ENCODE assay signal across 11 mouse cellular contexts in the genomic region with DNA sequence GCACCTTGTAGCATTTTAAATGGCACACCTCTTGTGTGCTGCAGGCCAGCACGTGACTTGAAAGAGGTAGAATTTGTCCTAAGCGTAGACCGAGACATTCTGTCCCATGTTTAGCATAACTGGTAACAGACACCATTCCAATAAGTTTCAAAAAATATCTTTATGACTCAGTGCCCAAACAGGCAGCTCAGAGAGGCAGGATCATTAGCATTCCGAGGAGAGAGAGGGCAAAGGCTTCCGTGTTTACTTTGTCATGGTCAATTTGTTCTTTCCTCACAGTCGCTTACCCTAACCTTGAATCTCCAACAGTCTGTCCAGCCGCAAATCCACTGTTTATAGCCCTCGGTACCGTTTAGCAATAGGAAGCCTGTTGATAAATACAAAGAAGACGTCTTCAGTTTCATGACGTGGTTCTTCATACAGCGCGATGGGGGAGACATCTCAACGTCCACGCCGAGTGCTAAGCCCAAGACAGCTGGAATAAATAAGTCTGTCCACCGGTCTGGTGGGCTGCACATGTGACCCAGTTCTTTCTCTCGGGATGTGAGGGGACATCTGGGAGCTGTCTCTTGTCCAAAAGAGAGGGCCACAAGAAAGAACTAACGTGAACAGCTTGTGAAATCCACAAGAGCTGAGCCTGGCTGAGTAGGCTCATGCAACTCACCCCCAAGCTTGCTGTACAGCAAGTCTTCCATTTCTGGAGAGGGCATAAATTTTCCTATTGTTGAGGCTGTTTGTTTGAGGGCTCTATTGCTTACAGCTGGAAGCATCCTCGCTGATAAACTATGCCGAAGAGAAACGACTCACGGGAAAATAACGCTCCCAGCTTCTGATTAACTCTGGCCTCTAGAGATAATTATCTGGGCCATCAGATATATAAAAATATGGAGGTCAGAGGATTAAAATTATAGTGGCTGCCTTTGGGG. TPM values are rescaled to one million over a fixed set of nuclear protein-coding genes. Genes with fewer than 3 reads are reported as not detected.
DNase-seq lines count a peak whose midpoint lies in the region; ATAC-seq and TF ChIP-seq lines count a peak whose summit lies in the region.
"Had no signal": no experiment of that assay in that cellular context is flagged by ENCODE, and none has a peak within 500 bp of the region (broad histone marks: within the 10 kb centered on the region; RNA-seq: fewer than 3 reads in every experiment).

No protein-coding gene starts in this region.

- ATAC-seq in frontal cortex, adult (ENCODE audit: low TSS enrichment) = no peak

- peak overlapping the region; percentile 15 for H3K4me3 ChIP-seq in testis, adult 2 months (ENCODE audit: control insufficient read depth, low read depth, low read length)
- H3K4me3 ChIP-seq: forebrain, embryonic 12.5 days; midbrain, embryonic 10.5 days had no signal

- no peaks in the 10 kb centered on the region for H3K27me3 ChIP-seq in testis, adult 2 months (ENCODE audit: control insufficient read depth, insufficient read depth, low read length)
- H3K27me3 ChIP-seq: forebrain, embryonic 12.5 days had no signal

- H3K36me3 ChIP-seq in testis, adult 2 months (ENCODE audit: control insufficient read depth, insufficient read depth, low read length) = no peaks in the 10 kb centered on the region
- H3K36me3 ChIP-seq: forebrain, embryonic 12.5 days; midbrain, embryonic 10.5 days had no signal

- peaks cover 14% of the 10 kb centered on the region for H3K4me1 ChIP-seq in testis, adult 2 months (ENCODE audit: control insufficient read depth, insufficient read depth, low read length)
- H3K4me1 ChIP-seq: forebrain, embryonic 12.5 days had no signal

- no peak for TF ChIP-seq POLR2A in testis, adult 2 months (IDR thresholded peaks at IDR 0.05; ENCODE audit: control insufficient read depth, low read depth, low read length)

- peak; percentile 19 to 20 for DNase-seq in adrenal gland, postnatal 36 days
- no peak for DNase-seq in adrenal gland, postnatal 25 days
- DNase-seq in testis, postnatal 14 days (ENCODE audit: low spot score) = no peak
- peak; percentile 40 to 64 for DNase-seq in kidney, postnatal 4 days
- DNase-seq in frontal cortex, postnatal 25 days (ENCODE audit: low spot score in 2 of 2) = no peak
- DNase-seq in left cerebral cortex, adult 8-10 months (ENCODE audit: low spot score in 2 of 2) = no peak
- DNase-seq: right cerebral cortex, postnatal 4 days had no signal

- H3K27ac ChIP-seq in testis, adult 2 months (ENCODE audit: control insufficient read depth, insufficient read depth, low read depth, low read length) = peak overlapping the region; percentile 77
- H3K27ac ChIP-seq: forebrain, embryonic 12.5 days; midbrain, embryonic 10.5 days had no signal

- no peak for TF ChIP-seq CTCF in testis, adult 2 months (IDR thresholded peaks at IDR 0.05; ENCODE audit: control insufficient read depth, insufficient read depth, insufficient replicate concordance, low read depth, low read length)

RNA-seq across cellular contexts. Expression of a gene that starts 47.7 kb away (rescaled TPM):
- total RNA-seq in adrenal gland, postnatal 36 days (2021) = 100 to 1,000 TPM; 419 to 590 TPM
- total RNA-seq in adrenal gland, postnatal 25 days (2021) = 570 and 647 TPM in 2 replicates
- polyA plus RNA-seq in testis, adult 2 months (2012; rRNA removed) = 31.2 and 31.4 TPM in 2 replicates
- total RNA-seq in left cerebral cortex, adult 8-10 months (2022) = 100 to 1,000 TPM; 101 to 106 (median 102) TPM

Comparison
In these comparisons a context has a peak if more than half of its experiments do, and no peak if none do; other contexts are left out.
1. DNase-seq: peak in adrenal gland, postnatal 36 days (2 of 2) and kidney, postnatal 4 days (2 of 2); none in adrenal gland, postnatal 25 days (single experiment), testis, postnatal 14 days (single experiment), frontal cortex, postnatal 25 days (0 of 2) and left cerebral cortex, adult 8-10 months (0 of 2).